Mouse (Mus musculus) cortical plate, adult 2 months (tissue): ENCODE data around the gene Wiz.

Experiments used
- CTCF ChIP-seq: fragments of 200-500 bp; IDR thresholded peaks from 2 replicates; pipeline ENCODE4 v1.5.1; 2011; ENCODE audit warnings: mild to moderate bottlenecking, control low read depth, low read length; ENCODE audit not compliant: insufficient read depth; ENCODE audit errors: extremely low read depth
- POLR2A ChIP-seq: fragments of 200-500 bp; IDR thresholded peaks from 2 replicates; pipeline ENCODE4 v1.6.1; 2011; ENCODE audit warnings: mild to moderate bottlenecking, low read length, control low read depth; ENCODE audit not compliant: insufficient read depth; ENCODE audit errors: extremely low read depth

DNA sequence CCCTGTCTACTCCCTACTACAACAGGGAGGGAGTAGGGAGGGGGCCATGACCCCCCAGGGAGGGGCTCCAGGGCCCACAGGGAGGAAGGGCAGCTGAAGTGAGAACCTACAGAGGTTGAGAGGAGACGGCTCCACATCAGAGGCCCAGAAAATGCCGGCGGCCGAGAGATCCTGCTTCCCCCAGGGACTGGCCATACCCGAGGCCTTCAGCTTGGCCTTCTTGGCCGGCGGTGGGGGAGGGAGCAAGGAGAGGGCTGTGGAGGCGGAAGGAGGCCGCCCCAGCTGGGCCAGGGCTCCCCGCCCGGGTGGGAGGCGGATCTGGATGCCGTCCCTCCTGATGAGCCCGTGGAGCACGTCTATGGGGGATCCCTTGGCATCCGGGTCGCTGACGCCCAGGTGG lies 29.3 kb downstream of the Wiz start:
- TF ChIP-seq CTCF (no peak), POLR2A (no peak)
